Mouse (Mus musculus): ENCODE data around the gene Gm10309.

GRCm38 (mm10) chr17:86516630-86517029 lies 11.6 kb upstream of the Gm10309 start:
- TF ChIP-seq CTCF (IDR thresholded peaks at IDR 0.05; ENCODE audit: control insufficient read depth, insufficient read depth, insufficient replicate concordance, low read depth, low read length): no peak
- TF ChIP-seq POLR2A (IDR thresholded peaks at IDR 0.05; ENCODE audit: control insufficient read depth, low read depth, low read length): no peak

Measured in testis, adult 2 months (tissue).